Mouse (Mus musculus) midbrain, embryonic 11.5 days (tissue): ENCODE data around the gene Pgpep1l. TPM values are rescaled to one million over a fixed set of nuclear protein-coding genes. Genes with fewer than 3 reads are reported as not detected.

Experiments
- ATAC-seq: fragments of 200-750 bp; cut with Nextera tagmentation; 2 replicates; pipeline ENCODE4 v1.8.0; 2017; ENCODE audit warnings: moderate TSS enrichment, moderate library complexity; ENCODE audit not compliant: low FRiP score
- DNase-seq: peaks from one replicate; pipeline ENCODE4 v3.0.0; 2015; ENCODE audit warnings: low spot score; ENCODE audit errors: missing footprints
- H3K27ac ChIP-seq: fragments of 300-500 bp; sonication (generic); 2 replicates; pipeline ENCODE4 v1.5.1; 2014; ENCODE audit warnings: low read depth, low read length
- H3K27me3 ChIP-seq: fragments of 300-500 bp; sonication (generic); 2 replicates; pipeline ENCODE4 v1.6.1; 2014; ENCODE audit warnings: mild to moderate bottlenecking, low read length, moderate library complexity, mixed read lengths; ENCODE audit not compliant: control insufficient read depth, insufficient read depth
- H3K36me3 ChIP-seq: fragments of 300-500 bp; sonication (generic); 2 replicates; pipeline ENCODE4 v1.6.1; 2014; ENCODE audit warnings: mild to moderate bottlenecking, low read length, moderate library complexity, mixed read lengths; ENCODE audit not compliant: control insufficient read depth, insufficient read depth
- H3K4me1 ChIP-seq: fragments of 300-500 bp; sonication (generic); 2 replicates; pipeline ENCODE4 v1.6.1; 2014; ENCODE audit warnings: low read length; ENCODE audit not compliant: control insufficient read depth, insufficient read depth
- H3K4me2 ChIP-seq: fragments of 300-500 bp; sonication (generic); 2 replicates; pipeline ENCODE4 v1.6.1; 2014; ENCODE audit warnings: mild to moderate bottlenecking, moderate library complexity
- H3K4me3 ChIP-seq: fragments of 300-500 bp; sonication (generic); 2 replicates; pipeline ENCODE4 v1.5.1; 2014; ENCODE audit warnings: low read depth, low read length
- H3K9ac ChIP-seq: fragments of 300-500 bp; sonication (generic); 2 replicates; pipeline ENCODE4 v1.6.1; 2014; ENCODE audit warnings: low read length
- H3K9me3 ChIP-seq: fragments of 300-500 bp; sonication (generic); 2 replicates; pipeline ENCODE4 v1.6.1; 2016; ENCODE audit warnings: low read length; ENCODE audit not compliant: control insufficient read depth
- WGBS: fragments of 180-500 bp; shearing (Covaris S2); extraction: QIAGEN DNeasy Blood & Tissue Kit; methylation state at CpG from one replicate; pipeline ENCODE4 v1.1.7; 2014; 5-methylcytosine and 5-hydroxymethylcytosine counted together
- polyA plus RNA-seq: library from polyadenylated mRNA; unstranded; fragments of >200 nt; fragmentation: Nextera tagmentation; extraction: Ambion mirVana; gene quantifications from 2 replicates; pipeline ENCODE4 v1.2.1, GENCODE M21; 2014

Gene Pgpep1l
- polyA plus RNA-seq, 1 experiment from 2014 or later: not detected

GRCm38 (mm10) chr7:68236817-68237216, 27.2 kb downstream of the Pgpep1l start:
- ATAC-seq (no peak), DNase-seq (peak; percentile 23)
- H3K36me3 ChIP-seq: no peaks in the 10 kb centered on the region
- H3K4me3 ChIP-seq: no peak overlapping the region
- no peaks in the 10 kb centered on the region for H3K9me3 ChIP-seq
- H3K4me1 ChIP-seq: peaks cover 2% of the 10 kb centered on the region; the same call in 1 of the 2 replicates
- no peak overlapping the region for H3K27ac ChIP-seq
- no peak overlapping the region for H3K4me2 ChIP-seq
- H3K9ac ChIP-seq: no peak overlapping the region
- WGBS: 85% methylated on average over 8 of the region's 8 CpGs
- no peaks in the 10 kb centered on the region for H3K27me3 ChIP-seq

GRCm38 (mm10) chr7:68233619-68234223, 30.3 kb downstream of the Pgpep1l start:
- no peaks in the 10 kb centered on the region for H3K9me3 ChIP-seq
- H3K4me3 ChIP-seq: no peak overlapping the region
- peaks cover 2% of the 10 kb centered on the region; the same call in 1 of the 2 replicates for H3K4me1 ChIP-seq
- ATAC-seq (peak; percentile 58; the same call in 1 of the 2 replicates), DNase-seq (peak; percentile 87)
- no peaks in the 10 kb centered on the region for H3K27me3 ChIP-seq
- peaks cover 5% of the 10 kb centered on the region; the same call in 1 of the 2 replicates for H3K36me3 ChIP-seq
- no peak overlapping the region for H3K27ac ChIP-seq
- no peak overlapping the region for H3K4me2 ChIP-seq
- H3K9ac ChIP-seq: no peak overlapping the region
- 26% methylated on average over 13 of the region's 13 CpGs for WGBS

GRCm38 (mm10) chr7:68232521-68232920, 31.5 kb downstream of the Pgpep1l start:
- ATAC-seq (no peak), DNase-seq (no peak)
- no peak overlapping the region for H3K4me2 ChIP-seq
- H3K36me3 ChIP-seq: peaks cover 5% of the 10 kb centered on the region; the same call in 1 of the 2 replicates
- no peak overlapping the region for H3K27ac ChIP-seq
- H3K4me1 ChIP-seq: peaks cover 10% of the 10 kb centered on the region
- WGBS: 91% methylated on average over 5 of the region's 5 CpGs
- H3K9me3 ChIP-seq: no peaks in the 10 kb centered on the region
- no peaks in the 10 kb centered on the region for H3K27me3 ChIP-seq
- H3K4me3 ChIP-seq: no peak overlapping the region
- no peak overlapping the region for H3K9ac ChIP-seq

- WGBS: 95% methylated on average over 9 of the region's 9 CpGs
- Histone ChIP-seq H3K4me2 (no peak overlapping the region), H3K4me1 (peaks cover 10% of the 10 kb centered on the region), H3K27me3 (no peaks in the 10 kb centered on the region), H3K9me3 (no peaks in the 10 kb centered on the region), H3K36me3 (peaks cover 7% of the 10 kb centered on the region; the same call in 1 of the 2 replicates), H3K27ac (no peak overlapping the region), H3K9ac (no peak overlapping the region), H3K4me3 (no peak overlapping the region)
- DNase-seq: no peak
- no peak for ATAC-seq
Observed at GRCm38 (mm10) chr7:68230831-68231230, 33.2 kb downstream of the Pgpep1l start.

GRCm38 (mm10) chr7:68228491-68228890, 35.5 kb downstream of the Pgpep1l start:
- H3K4me1 ChIP-seq: peaks cover 8% of the 10 kb centered on the region
- H3K4me3 ChIP-seq: no peak overlapping the region
- H3K36me3 ChIP-seq: peaks cover 7% of the 10 kb centered on the region; the same call in 1 of the 2 replicates
- ATAC-seq (no peak), DNase-seq (no peak)
- H3K4me2 ChIP-seq: no peak overlapping the region
- no peaks in the 10 kb centered on the region for H3K9me3 ChIP-seq
- WGBS: 36% methylated on average over 6 of the region's 6 CpGs
- H3K9ac ChIP-seq: no peak overlapping the region
- H3K27ac ChIP-seq: no peak overlapping the region
- H3K27me3 ChIP-seq: no peaks in the 10 kb centered on the region

- Histone ChIP-seq H3K4me3 (no peak overlapping the region), H3K4me1 (peaks cover 8% of the 10 kb centered on the region), H3K4me2 (no peak overlapping the region), H3K36me3 (peaks cover 7% of the 10 kb centered on the region; the same call in 1 of the 2 replicates), H3K9me3 (no peaks in the 10 kb centered on the region), H3K27me3 (no peaks in the 10 kb centered on the region), H3K27ac (no peak overlapping the region), H3K9ac (no peak overlapping the region)
- DNase-seq (no peak), ATAC-seq (no peak)
- 89% methylated on average over 4 of the region's 4 CpGs for WGBS
Observed at GRCm38 (mm10) chr7:68227621-68228020, 36.4 kb downstream of the Pgpep1l start.

GRCm38 (mm10) chr7:68227021-68227420, 37.0 kb downstream of the Pgpep1l start:
- Histone ChIP-seq H3K9me3 (no peaks in the 10 kb centered on the region), H3K4me2 (no peak overlapping the region), H3K4me3 (no peak overlapping the region), H3K27me3 (no peaks in the 10 kb centered on the region), H3K9ac (no peak overlapping the region), H3K27ac (no peak overlapping the region), H3K36me3 (peaks cover 7% of the 10 kb centered on the region; the same call in 1 of the 2 replicates), H3K4me1 (peaks cover 8% of the 10 kb centered on the region)
- WGBS: 81% methylated on average over 11 of the region's 11 CpGs
- no peak for ATAC-seq
- DNase-seq: no peak

GRCm38 (mm10) chr7:68225427-68226054, 38.5 kb downstream of the Pgpep1l start:
- no peak overlapping the region for H3K4me2 ChIP-seq
- 92% methylated on average over 9 of the region's 9 CpGs for WGBS
- H3K27ac ChIP-seq: no peak overlapping the region
- H3K27me3 ChIP-seq: no peaks in the 10 kb centered on the region
- no peak for ATAC-seq
- H3K9me3 ChIP-seq: no peaks in the 10 kb centered on the region
- peaks cover 8% of the 10 kb centered on the region for H3K4me1 ChIP-seq
- DNase-seq: no peak
- H3K4me3 ChIP-seq: no peak overlapping the region
- H3K9ac ChIP-seq: no peak overlapping the region
- peaks cover 3% of the 10 kb centered on the region for H3K36me3 ChIP-seq

GRCm38 (mm10) chr7:68224006-68224405, 40.0 kb downstream of the Pgpep1l start:
- H3K9ac ChIP-seq: no peak overlapping the region
- no peak overlapping the region for H3K27ac ChIP-seq
- H3K4me3 ChIP-seq: no peak overlapping the region
- no peak for DNase-seq
- peaks cover 5% of the 10 kb centered on the region for H3K36me3 ChIP-seq
- no peak for ATAC-seq
- H3K4me1 ChIP-seq: peaks cover 8% of the 10 kb centered on the region
- no peaks in the 10 kb centered on the region for H3K9me3 ChIP-seq
- H3K27me3 ChIP-seq: no peaks in the 10 kb centered on the region
- WGBS: 93% methylated on average over 5 of the region's 5 CpGs
- no peak overlapping the region for H3K4me2 ChIP-seq
